Mouse (Mus musculus): ENCODE data around the gene Gngt2.

The Gngt2 gene

DNA sequence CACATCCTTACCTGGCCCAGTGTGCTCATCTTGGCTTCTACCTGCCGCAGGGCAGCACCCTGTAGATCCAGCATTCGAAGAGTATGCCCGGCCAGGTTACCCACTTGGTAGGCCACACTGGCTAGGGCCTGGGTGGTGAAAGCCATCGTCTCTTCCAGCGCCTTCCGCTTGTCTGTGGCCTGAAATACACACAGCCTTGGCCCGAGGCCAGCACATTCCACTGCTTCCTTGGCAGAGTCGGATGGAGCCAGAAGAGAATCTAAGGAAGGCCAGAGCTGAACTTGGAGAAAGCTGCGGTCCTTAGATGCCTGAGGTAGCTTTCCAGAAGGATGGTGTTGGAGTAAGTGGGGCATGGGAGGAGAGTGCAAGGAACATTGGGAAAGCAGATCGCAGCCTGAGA, at the start of gene Gngt2:
TSS of gene Gngt2 (plus strand) at position 158 of the 400 bp plus-strand sequence.
- no peak for DNase-seq (ENCODE audit: low read depth, low spot score)

DNA sequence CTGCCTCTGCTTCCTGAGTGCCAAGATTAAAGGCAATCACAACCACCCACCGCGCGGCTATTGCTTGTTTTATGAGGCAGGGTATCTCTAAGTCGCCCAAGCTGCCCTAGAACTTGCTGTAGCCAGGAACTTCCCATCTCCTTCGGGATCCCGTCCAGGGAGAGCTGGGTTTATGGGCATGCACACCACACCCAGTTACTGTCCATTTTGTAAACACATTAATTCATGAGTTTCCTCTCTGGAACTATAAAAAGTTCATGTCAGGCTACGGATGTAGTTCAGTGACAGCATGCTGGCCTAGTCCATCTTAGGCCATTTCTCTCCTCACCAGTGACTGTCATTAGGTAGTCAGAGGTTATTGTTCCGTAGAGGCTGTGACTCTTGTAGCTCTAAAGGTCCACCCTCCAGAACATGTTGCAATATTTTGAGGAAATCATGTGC, 47.5 kb upstream of the Gngt2 start:
- no peak for DNase-seq (ENCODE audit: low read depth, low spot score)

DNA sequence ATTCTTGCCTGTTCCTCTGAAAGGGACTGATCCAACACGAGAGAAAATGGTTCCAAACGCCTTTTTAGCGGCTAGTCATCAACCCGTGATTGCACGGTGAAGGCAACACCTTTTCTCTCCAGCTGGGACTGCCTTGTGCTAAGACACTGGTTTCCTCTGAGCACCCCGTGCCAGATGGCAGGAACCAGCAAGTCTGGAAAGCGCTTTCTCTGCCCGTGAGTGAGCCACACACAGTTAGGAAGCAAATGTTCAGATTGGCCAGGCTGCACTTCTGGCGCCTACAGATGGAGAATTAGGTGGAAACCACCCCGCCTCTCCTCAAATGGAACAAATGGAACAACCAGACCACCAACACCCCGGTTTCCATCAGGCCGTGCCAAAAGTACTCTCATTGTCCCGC, 45.2 kb upstream of the Gngt2 start:
- DNase-seq (ENCODE audit: low read depth, low spot score): no peak

DNA sequence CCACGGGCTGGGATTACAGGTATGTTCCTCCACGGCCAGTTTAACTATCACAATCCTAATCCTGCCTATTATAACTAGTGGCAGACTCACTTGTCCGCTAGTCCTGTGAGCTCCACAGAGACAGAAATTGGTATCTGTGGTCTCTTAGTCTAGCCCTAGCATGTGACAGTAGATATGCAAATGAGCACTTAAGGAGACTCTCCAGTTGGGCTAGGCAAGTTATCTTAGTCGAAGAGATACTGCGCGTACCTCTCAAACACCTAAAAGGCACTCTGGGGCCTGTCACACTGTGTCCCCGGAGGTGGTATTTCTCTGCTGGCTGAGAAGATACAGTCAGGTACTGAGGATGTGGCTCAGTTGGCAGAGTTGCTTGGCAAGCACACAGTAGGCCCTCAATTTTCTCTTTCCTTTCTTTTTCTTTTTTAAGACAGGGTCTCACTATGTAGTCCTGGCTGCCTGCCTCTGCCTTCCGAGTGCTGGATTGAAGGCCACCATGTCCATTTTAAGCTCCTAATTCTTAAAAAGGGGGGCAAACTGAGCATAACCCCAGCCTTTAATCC, 44.0 kb upstream of the Gngt2 start:
- no peak for DNase-seq (ENCODE audit: low read depth, low spot score)

DNA sequence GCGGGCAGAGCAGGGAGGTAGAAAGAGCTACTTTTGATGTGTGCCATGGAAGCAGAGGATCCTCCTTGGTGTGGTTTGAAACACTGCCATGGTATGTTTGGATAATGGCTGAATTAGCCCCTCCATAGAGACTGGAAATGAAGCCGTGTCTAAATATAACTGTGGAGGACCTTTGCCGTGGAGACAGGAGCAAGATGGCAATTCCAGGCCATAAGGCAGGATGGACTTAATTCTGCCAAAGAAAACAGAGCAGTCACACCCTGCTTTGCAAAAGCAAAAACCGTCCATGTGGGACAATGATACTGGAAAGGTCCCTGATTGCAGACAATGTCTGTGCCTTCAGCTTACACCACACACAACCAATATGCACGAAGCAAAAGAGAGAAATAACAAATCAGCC, 42.8 kb upstream of the Gngt2 start:
- DNase-seq (ENCODE audit: low read depth, low spot score): no peak

DNA sequence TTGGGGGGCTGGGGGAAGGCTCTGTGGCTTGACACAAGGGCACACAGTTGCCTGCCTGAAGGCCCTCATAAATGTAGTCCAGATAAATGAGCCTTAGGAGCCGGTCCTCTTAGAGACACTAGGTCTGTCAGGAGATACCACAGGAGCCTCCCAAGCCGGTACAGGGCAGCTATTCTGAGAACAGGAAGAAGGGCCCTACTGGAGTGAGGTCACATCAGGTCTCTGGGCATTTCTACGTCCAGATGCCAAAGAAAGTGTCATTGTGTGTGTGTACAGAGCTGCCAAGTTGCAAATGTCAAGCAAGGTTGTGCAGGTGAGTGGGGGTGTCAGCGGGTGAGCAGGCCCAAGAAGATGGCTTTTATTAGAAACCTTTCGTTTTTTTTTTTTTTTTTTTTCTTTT, 41.4 kb upstream of the Gngt2 start:
- no peak for DNase-seq (ENCODE audit: low read depth, low spot score)

DNA sequence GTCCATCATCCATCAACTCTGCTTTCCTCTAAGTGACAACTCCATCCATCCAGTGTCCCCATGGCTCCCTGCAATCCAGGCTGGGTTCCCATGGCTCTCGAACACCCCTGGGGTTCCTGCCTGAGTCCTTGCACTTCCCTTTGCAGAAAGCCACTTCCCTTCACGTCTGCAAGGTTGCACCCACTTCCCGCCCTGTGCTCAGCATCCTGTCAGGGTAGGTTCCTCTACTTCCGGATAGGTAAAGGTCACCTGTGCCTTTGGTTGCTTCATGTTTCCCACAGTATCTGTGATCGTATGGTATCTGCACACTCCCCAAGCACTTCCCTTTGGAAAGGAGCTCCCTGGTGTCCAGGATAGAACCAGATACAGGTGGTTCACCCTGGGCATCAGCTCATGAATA, 32.0 kb upstream of the Gngt2 start:
- DNase-seq (ENCODE audit: low read depth, low spot score): no peak

DNA sequence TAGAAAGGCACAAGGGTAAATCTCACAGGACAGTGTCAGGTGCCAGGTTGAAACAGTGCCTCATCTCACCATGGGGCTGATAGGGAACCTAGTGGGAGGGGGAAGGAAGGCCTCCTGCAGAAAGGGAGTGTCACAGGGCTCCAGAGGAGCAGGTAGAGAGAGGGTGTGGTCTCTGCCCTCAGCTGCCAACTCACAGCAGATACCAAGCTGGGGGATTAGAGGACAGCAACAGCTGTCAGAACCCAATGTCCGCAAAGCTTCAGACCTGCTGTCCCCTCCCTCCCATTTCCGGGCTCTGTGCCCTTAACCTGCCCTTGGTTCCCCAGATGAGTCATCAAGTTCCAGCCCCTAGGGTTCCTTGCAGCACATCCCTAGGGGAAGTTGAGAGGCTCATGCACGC, 31.5 kb upstream of the Gngt2 start:
- no peak for DNase-seq (ENCODE audit: low read depth, low spot score)

DNA sequence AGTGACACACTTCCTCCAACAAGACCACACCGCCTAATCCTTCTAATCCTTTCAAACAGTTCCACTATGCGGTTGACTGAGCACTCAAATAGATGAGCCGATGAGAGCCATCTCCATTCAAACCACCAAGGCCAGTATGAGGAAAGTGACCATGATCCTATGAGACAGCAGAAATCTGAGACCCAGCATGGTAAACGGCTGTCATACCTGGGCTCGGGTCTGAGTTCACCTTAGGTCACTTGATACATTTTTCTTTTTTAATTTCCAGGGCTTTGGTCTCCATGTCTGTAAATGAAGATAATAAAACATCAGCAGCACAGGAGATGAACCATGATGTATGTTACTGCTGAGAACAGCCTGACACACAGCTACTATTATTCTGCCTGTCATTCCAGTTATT, 29.1 kb upstream of the Gngt2 start:
- DNase-seq (ENCODE audit: low read depth, low spot score): no peak

DNA sequence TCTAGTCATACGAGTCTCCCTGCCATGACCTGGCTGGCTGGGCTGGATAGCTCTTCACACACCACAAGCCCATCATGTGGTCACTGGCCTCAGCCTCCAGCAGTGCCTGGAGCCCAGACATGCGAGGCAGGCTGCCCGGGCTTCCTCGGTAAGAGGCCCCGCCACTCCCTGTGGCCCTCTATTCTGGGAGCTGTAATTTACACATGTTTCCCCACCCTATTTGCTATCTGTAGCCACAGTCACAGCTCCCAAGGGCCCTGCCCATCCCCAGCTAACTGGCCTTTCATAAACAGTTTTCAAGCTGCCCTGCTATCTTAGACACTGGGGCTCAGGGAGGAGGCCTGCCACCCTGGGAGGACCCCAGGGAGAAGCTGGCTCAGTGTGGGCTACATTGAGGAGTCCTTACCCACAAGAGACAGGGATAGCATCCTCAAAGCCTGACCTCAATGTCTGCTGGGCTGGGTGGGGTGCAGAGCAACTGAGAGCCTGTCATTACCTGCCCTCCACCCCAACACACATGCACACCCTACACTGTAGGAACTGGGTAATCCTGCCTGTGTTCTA, 28.5 kb upstream of the Gngt2 start:
- no peak for DNase-seq (ENCODE audit: low read depth, low spot score)

DNA sequence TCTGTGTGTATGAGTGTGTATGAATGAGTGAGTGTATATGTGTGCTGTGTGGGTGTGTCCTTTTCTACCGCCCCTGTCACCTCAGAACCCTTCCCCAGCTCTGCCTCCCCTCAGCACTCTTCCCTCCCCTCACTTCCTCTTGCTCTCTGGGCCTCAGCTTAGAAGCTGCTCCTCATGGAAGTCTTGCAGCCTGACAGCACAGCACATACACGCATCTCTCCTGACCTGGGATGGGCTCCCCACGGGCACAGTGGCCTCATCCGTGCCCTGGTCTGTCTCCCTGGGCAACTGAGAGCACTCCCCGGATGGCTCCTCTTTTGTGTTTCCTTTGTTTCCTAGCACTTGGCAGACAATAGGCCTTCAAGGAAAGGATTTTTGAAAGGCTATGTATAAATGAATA, 27.4 kb upstream of the Gngt2 start:
- no peak for DNase-seq (ENCODE audit: low read depth, low spot score)

DNA sequence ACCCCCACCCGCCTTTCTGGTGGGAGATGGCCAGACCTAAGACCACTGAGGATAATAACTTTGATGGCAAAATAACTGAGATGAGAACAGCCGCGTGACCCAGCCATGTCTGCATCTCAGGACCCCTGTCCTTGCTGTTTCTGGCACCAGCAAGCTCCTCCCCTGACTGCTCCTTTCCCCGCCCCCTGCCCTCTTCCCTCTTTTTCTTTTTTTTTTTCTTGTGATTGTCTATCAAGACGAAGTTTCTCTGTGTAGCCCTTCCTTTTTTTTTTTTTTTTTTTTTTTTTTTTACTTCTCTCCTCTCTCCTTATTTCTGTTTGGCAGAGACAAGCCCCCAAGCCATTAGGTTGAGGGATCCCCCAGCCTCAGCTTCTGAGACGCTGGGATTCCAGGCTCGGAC, 26.2 kb upstream of the Gngt2 start:
- DNase-seq (ENCODE audit: low read depth, low spot score): no peak

DNA sequence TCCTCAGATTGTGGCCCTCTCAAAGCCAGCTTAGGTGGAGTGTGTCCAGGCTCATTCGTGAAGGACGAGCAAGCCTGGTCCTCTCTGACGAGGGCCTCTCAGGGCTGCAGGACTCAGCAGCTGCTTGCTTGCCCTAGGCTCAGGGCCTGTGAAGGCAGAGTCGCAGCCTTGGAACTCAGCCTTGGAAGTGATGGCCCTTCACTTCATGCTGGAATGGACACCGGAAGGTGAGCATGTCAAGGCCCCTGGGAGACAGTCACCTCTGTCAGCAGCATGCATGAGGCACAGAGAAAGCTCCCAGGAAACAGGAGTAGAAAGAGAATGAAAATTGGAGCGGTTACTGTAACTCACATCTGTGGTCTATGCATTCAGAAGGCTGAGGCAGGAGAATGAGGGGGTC, 25.3 kb upstream of the Gngt2 start:
- no peak for DNase-seq (ENCODE audit: low read depth, low spot score)

DNA sequence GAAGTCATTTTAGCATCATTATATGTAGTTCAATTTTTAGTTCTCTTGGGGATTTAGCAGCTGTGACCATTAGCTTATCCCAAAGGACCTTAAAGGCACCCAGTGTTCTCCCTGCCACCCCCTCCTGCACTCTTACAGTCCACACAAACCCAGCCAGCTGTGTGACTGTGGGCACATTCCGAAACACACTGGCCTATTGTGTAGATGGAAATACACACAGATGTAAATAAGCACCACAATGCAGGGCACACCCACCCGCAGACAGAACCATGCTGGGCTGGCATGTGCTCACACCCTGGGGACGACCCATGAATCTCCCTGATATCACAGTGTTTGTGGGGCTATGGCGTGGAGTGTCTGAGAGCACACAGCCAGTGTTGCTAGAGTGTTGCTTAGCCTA, 24.8 kb upstream of the Gngt2 start:
- no peak for DNase-seq (ENCODE audit: low read depth, low spot score)

DNA sequence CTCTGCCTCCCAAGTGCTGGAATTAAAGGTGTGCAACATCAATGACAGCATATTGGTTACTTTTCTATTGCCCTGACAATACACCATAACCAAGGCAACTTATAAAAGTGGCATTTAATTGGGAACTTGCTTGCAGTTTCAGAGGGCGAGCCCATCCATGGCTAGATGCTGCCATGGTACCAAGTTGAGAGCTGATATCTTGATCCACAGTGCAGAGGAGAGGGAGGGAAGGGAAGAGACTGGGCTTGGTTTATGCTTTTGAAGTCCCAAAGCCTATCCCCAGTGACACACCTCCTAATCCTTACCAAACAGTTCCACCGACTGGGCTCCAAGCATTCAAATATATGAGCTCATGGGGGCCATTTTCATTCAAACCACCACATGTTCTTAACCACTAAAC, 22.9 kb upstream of the Gngt2 start:
- no peak for DNase-seq (ENCODE audit: low read depth, low spot score)

DNA sequence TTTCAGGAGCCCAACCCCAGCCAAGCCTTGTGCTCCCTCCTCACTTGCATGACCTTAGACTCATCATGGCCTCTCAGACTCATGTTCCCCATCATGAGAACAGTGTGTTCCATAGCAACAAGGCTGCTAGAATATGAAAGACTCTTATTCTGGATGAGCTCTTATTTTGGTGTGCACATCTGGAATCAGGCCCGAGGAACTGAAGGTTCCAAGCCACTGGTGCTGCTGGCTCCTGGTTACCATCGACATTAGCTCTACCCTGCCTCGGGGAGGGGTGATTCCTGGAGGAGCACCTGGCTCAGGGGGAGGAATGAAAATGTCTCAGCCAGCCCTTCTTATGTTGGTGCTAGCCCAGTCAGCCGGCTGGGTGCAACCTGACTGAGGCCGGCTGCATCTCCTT, 22.2 kb upstream of the Gngt2 start:
- no peak for DNase-seq (ENCODE audit: low read depth, low spot score)

DNA sequence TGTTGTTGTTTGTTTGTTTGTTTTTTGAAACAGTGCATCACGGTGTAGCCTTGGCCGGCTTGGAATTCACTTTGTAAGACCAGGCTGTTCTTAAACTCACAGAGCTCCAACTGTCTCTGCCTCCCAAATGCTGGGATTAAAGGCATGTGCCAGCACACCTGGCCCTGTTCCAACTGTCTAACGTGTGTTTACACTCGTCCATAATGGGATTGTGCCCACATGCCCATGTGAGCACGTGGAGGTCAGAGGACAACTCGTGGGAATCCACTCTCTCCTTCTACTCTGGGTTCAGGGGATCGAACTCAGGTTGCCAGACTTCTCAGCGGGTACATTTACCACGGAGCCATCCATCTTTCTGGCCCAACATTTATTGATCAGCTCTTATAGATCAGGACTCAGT, 21.6 kb upstream of the Gngt2 start:
- DNase-seq (ENCODE audit: low read depth, low spot score): no peak

DNA sequence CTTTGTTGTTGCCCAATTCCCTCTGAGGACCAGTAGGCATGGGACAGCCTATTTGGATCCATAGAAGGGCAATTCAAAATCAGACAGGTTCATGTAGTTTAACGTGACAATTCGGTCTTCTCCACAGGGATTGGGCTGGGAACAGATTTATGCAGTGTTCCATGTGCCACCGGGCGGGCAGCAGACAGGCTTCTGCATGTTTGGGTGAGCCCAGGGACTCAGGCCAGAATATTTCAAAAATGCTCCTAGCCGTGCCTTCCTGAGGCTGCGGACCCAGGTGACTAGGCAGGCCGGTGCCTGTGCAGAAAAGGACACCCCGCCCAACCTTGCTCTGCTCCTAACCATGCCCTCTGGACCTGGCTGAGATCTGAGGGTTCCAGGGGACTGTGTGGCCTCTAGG, 17.9 kb upstream of the Gngt2 start:
- DNase-seq (ENCODE audit: low read depth, low spot score): no peak

DNA sequence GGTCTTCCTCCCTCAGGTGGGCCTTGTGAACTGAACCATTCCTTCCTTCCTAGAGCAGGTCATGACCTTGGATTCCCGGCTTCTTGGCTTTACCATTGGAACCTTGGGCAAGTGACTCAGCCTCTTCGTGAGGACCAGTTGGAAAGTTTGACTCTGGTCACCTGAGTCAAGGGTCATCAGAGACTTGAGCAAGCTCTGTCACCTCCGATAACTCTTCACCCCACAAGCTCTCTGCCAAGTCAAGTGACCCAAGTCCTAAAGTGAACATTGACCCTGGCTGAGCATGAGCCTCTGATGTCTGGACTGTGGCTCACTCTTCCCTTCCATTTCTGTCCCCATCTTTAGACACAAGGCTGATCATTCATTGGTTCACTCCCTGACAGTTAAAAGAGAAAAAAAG, 15.5 kb upstream of the Gngt2 start:
- no peak for DNase-seq (ENCODE audit: low read depth, low spot score)

DNA sequence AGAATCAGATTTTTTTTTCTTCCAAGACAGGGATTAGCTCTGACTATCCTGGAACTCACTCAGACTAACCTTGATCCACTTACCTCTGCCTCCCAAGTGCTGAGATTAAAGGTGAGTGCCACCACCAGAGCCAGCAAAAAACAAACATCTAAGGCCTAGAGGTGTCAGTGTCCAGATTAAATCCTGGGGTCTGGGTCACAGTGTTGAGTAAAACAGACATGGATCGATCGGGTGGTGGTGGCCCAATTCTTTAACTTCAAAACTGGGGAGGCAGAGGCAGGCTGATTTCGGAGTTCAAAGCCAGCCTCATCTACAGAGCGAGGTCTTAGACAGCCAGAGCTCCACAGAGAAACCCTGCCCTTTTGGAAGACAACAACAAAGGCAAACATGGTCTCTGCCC, 14.6 kb upstream of the Gngt2 start:
- no peak for DNase-seq (ENCODE audit: low read depth, low spot score)

DNA sequence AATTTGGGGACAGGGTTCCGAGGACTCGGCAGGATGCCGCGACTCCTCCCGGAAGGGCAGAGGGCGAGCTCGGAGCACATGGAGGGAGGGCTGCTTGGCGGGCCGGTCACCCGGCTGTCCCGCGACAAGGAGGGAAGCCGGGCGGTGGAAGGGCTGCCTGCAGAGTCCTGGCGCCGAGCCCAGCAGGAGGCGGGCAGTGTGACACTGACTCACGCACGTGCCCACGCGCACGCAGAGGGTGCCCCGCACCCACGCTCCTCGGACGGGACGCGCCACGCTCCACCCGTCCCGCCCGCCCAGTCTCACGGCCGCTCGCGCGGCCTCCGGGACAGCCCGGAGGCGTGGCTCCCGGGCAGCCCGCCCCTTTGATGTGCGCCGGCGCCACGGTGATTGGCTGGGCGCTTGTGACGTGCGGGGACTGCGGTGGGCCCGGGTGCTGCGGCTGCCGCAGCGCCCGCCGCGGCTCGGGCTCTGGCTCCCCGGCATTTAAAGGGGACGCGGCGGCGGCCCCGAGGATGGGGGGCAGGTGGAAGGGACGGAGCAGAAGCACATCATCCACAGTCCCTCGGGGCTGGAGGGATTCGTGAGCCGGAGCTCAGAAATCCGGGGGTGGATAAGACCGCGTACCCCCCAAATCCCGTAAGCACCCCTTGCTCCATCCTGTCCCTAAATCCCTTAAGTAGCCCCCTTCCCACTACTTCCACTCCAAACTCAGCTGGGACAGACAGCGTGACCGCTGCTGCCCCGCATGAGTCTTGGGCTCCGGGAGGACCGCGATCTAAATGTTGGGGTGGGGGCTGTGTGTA, 12.7 kb upstream of the Gngt2 start, which contains the start of gene Phospho1:
TSS of gene Phospho1 (plus strand) at position 429 of the 806 bp plus-strand sequence.
- peak; percentile 76 for DNase-seq (ENCODE audit: low read depth, low spot score)

DNA sequence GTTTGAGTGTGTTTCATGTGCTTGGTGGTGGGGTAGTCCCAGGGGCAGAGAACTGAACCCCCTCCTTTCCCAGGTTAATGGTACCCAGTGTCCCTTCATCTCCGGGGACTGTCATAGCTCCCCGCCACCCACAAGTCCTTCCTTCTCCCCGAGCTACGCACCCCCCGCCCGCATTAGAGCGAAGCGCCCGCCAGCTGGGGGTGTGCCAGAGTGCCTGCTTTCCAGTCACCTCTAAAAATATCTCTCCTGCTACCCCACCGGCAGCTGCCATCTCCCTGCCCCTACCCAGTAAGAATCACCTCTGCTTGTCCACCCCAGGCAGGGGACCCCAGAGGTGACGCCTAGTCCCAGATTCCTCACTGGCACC, 12.2 kb upstream of the Gngt2 start:
- no peak for DNase-seq (ENCODE audit: low read depth, low spot score)

DNA sequence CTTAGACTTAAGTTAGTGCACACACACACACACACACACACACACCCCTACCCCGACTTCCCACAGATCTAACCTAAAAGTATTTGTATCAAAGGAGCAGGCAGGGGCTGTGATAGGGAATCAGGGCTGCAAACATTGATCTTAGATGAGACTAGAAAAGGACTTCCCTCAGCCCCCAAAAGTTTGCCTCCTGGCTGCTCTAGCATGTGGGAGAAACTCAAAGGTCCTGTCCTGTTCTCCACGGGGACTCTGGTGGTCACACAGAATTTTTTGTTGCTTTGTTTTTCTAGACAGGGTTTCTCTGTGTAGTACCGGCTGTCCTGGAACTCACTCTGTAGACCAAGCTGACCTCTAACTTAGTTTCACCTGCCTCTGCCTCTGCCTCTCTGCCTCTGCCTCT, 11.4 kb upstream of the Gngt2 start:
- DNase-seq (ENCODE audit: low read depth, low spot score): no peak
